Mouse (Mus musculus): ENCODE measurements at regions not wholly inside any gene's neighbourhood (a gene's known extent, or its start where the extent isn't known, plus 50 kb on each side); places are given as distances from the start of the nearest gene placed in this dataset.

DNA sequence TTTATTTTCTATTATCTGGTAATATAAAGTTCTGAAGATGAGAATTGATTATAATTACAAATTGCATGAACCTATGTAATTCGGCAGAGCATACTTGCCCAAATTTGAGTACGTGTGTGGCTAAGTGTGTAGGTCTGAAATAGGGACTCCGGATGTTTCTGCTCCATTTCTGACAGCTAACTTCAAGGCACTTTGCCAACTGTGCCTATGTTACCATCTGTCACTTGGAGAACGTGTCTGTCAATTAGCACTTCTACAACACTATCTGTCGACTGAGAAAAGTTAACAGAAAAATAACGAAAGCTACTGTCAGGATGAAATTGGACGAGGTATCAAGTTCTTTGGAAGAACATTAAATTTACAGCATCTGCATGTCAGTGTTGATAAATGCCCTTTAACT is 702.0 kb upstream of the Lrfn5 start:
- DNase-seq (peak; percentile 29), ATAC-seq (ENCODE audit: low FRiP score, low TSS enrichment) (no peak)
- no peak overlapping the region for H3K9ac ChIP-seq (replicated peaks; ENCODE audit: low read length)
- H3K4me2 ChIP-seq (ENCODE audit: low read length): no peak overlapping the region
- WGBS: 78% methylated on average over 7 of the region's 7 CpGs
- no peaks in the 10 kb centered on the region for H3K4me1 ChIP-seq (ENCODE audit: control insufficient read depth, insufficient read depth, low read length)
- no peaks in the 10 kb centered on the region for H3K27me3 ChIP-seq (ENCODE audit: control insufficient read depth, insufficient read depth, low read length)
- H3K4me3 ChIP-seq (replicated peaks; ENCODE audit: low read depth, low read length): no peak overlapping the region
- H3K36me3 ChIP-seq (ENCODE audit: control insufficient read depth, insufficient read depth, low read length): no peaks in the 10 kb centered on the region
- no peak overlapping the region for H3K27ac ChIP-seq (replicated peaks; ENCODE audit: low read depth, low read length)
- no peaks in the 10 kb centered on the region for H3K9me3 ChIP-seq (ENCODE audit: control insufficient read depth, low read length)

Measured in midbrain, embryonic 14.5 days (tissue).